Mouse (Mus musculus) neural tube, embryonic 12.5 days (tissue): ENCODE data around the gene Tspan1. TPM values are rescaled to one million over a fixed set of nuclear protein-coding genes. Genes with fewer than 3 reads are reported as not detected.

Experiments used
- ATAC-seq: fragments of 200-750 bp; cut with Nextera tagmentation; 2 replicates; pipeline ENCODE4 v1.8.0; 2017; ENCODE audit warnings: low read depth, mild to moderate bottlenecking, moderate TSS enrichment, moderate library complexity; ENCODE audit not compliant: low FRiP score
- H3K27ac ChIP-seq: fragments of 300-500 bp; sonication (generic); 2 replicates; pipeline ENCODE4 v1.5.1; 2016
- H3K27me3 ChIP-seq: fragments of 300-500 bp; sonication (generic); replicated peaks from 2 replicates; pipeline ENCODE4 v1.6.1; 2016; ENCODE audit warnings: mild to moderate bottlenecking
- H3K36me3 ChIP-seq: fragments of 300-500 bp; sonication (generic); 2 replicates; pipeline ENCODE4 v1.6.1; 2016; ENCODE audit warnings: mild to moderate bottlenecking
- H3K4me1 ChIP-seq: fragments of 300-500 bp; sonication (generic); 2 replicates; pipeline ENCODE4 v1.6.1; 2016
- H3K4me2 ChIP-seq: fragments of 300-500 bp; sonication (generic); replicated peaks from 2 replicates; pipeline ENCODE4 v1.6.1; 2016; ENCODE audit warnings: mild to moderate bottlenecking
- H3K4me3 ChIP-seq: fragments of 300-500 bp; sonication (generic); 2 replicates; pipeline ENCODE4 v1.5.1; 2016
- H3K9ac ChIP-seq: fragments of 300-500 bp; sonication (generic); 2 replicates; pipeline ENCODE4 v1.6.1; 2016; ENCODE audit warnings: mild to moderate bottlenecking
- H3K9me3 ChIP-seq: fragments of 300-500 bp; sonication (generic); 2 replicates; pipeline ENCODE4 v1.6.1; 2016; ENCODE audit warnings: mild to moderate bottlenecking
- WGBS: fragments of 180-500 bp; shearing (Covaris S2); methylation state at CpG from one replicate; pipeline ENCODE4 v1.1.7; 2016; 5-methylcytosine and 5-hydroxymethylcytosine counted together
- polyA plus RNA-seq: library from polyadenylated mRNA; unstranded; fragments of >200 nt; fragmentation: Nextera tagmentation; extraction: Ambion mirVana; gene quantifications from 2 replicates; pipeline ENCODE4 v1.2.1, GENCODE M21; 2016

Tspan1 gene
- polyA plus RNA-seq: 0.09 TPM in 1 of 2 replicates, not detected in the other

DNA sequence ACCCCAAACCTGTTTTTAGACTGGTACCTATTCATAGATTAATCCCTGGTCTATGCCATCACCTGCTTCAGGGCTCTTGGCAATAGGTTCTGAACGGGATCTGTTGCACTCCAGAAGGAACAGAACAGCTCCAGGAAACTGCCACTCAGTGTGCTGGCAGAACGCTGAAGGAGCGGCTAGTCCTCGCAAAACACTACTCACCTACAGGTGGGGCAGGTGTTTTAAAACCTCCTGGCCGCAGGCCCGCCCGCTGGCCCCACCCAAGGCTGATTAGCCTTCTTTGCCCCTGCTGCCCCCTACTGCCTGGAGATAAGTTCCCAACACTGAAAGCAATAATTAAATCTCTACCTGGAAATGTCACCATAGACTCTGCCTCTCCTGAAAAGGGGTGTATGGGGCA, at the start of gene Tspan1:
Gene Tspan1, minus strand, starts transcription at position 198 of the 400 bp plus-strand sequence.
- ATAC-seq: no peak
- H3K4me1 ChIP-seq: no peaks in the 10 kb centered on the region
- no peaks in the 10 kb centered on the region for H3K9me3 ChIP-seq
- no peak within 1 kb of the TSS for H3K9ac ChIP-seq
- no peak within 1 kb of the TSS for H3K27ac ChIP-seq
- no peak within 1 kb of the TSS for H3K4me2 ChIP-seq
- H3K27me3 ChIP-seq: no peaks in the 10 kb centered on the region
- no peaks in the 10 kb centered on the region for H3K36me3 ChIP-seq
- H3K4me3 ChIP-seq: no peak within 1 kb of the TSS
- WGBS: 43% methylated on average over 7 of the region's 7 CpGs

DNA sequence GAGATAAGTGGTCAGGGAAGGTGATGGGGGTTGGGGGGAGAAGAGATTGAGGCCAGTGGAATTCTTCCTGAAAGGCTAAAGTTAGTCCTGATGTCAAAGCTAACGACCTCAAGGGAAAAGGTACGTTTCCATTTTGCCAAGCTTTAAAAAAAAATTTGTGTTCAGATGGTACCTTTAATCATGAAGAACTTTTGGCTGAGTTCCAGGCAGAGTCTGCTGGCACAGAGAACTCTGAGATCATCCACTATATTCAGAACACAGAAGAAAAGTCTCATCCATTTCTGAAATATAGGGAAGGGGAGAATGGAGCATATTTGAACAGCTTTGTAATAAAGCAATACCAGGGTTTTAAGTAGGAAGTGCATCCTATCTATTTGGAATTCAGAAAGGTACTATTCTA, 49.6 kb upstream of the Tspan1 start:
- H3K4me3 ChIP-seq: no peak overlapping the region
- no peaks in the 10 kb centered on the region for H3K9me3 ChIP-seq
- no peak overlapping the region for H3K9ac ChIP-seq
- 76% methylated on average over 2 of the region's 2 CpGs for WGBS
- no peak for ATAC-seq
- H3K27ac ChIP-seq: no peak overlapping the region
- H3K4me1 ChIP-seq: peaks cover 7% of the 10 kb centered on the region
- no peaks in the 10 kb centered on the region for H3K36me3 ChIP-seq
- H3K27me3 ChIP-seq: no peaks in the 10 kb centered on the region
- H3K4me2 ChIP-seq: no peak overlapping the region

DNA sequence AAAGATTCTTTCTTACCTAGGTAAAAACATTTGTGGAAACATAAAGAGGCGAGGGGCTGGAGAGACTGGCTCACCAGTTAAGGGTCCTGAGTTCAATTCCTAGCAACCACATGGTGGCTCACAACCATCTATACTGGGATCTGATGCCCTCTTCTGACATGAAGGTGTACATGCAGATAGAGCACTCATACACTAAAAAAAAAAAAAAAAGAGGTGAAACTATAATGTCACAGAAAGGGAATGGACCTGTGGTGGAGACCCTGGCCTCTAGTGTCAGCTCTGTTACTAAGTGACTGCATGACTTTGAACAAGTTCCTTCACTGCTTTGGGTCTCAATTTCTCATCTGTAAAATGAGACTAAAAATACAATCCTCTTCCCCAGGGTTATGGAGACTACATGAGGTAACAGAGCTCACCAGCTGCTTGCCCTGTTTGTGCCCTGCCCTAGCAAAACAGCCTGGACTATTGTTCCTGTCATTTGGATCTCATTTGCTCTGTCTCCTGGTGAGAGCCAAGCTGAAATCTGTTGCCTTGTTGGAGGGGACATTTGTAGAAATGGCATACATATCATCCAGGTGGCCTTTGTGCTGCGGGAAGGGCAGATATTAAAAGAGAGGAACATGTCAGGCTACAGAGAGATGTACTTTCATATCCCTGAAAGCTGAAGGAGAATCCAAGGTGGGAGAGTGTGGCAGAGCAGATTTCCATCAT, 48.6 kb upstream of the Tspan1 start:
- H3K4me2 ChIP-seq: no peak overlapping the region
- H3K36me3 ChIP-seq: no peaks in the 10 kb centered on the region
- H3K9ac ChIP-seq: no peak overlapping the region
- no peaks in the 10 kb centered on the region for H3K9me3 ChIP-seq
- WGBS: 91% methylated on average over 2 of the region's 2 CpGs
- H3K27ac ChIP-seq: no peak overlapping the region
- H3K27me3 ChIP-seq: no peaks in the 10 kb centered on the region
- H3K4me3 ChIP-seq: no peak overlapping the region
- peaks cover 7% of the 10 kb centered on the region for H3K4me1 ChIP-seq
- no peak for ATAC-seq

DNA sequence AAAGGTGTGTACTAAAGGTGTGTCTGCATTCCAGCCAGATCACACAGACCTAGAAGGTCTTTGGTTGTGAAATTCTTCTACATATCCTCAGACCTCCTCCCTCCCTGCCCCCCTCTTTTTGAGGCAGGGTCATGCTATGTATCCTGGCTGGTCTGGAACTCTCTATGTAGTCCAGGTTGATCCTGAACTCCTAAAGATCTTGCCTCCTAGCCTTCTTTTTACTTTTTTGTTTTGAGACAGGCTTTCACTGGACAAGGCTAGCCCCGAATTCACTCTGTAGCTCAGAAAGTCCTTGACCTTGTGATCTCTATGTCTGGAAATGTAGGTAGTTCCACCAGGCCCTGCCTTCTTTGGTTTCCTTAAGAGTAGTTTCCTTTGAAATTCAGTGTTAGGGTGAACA, 41.5 kb upstream of the Tspan1 start:
- Histone ChIP-seq H3K27ac (no peak overlapping the region), H3K9me3 (no peaks in the 10 kb centered on the region), H3K4me3 (no peak overlapping the region), H3K27me3 (no peaks in the 10 kb centered on the region), H3K36me3 (no peaks in the 10 kb centered on the region), H3K4me2 (no peak overlapping the region), H3K9ac (no peak overlapping the region), H3K4me1 (no peaks in the 10 kb centered on the region)
- no peak for ATAC-seq
- 80% methylated on average over 1 of the region's 1 CpGs for WGBS

DNA sequence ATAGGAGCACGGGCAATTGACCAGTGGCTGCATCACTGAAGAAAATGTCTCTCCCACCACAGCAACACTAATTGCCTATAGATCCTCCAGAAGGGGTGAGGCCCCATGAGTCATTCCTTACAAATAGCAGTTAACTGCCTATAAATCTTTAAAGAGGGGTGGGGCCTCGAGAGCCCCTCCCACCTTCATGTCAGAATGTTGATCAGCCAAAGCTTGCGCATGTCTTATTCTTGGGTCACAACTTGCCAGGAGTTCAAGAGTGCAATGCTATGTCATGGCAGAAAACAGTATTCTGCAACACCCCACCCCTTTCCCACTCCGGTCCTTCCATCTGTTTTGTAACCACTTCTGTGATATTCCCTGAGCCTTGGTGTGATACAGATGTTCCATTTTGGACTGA, 39.1 kb upstream of the Tspan1 start:
- H3K27ac ChIP-seq: no peak overlapping the region
- no peak overlapping the region for H3K4me3 ChIP-seq
- H3K36me3 ChIP-seq: no peaks in the 10 kb centered on the region
- no peak overlapping the region for H3K9ac ChIP-seq
- H3K27me3 ChIP-seq: no peaks in the 10 kb centered on the region
- H3K4me1 ChIP-seq: no peaks in the 10 kb centered on the region
- H3K4me2 ChIP-seq: no peak overlapping the region
- H3K9me3 ChIP-seq: no peaks in the 10 kb centered on the region
- 61% methylated on average over 4 of the region's 4 CpGs for WGBS
- no peak for ATAC-seq

DNA sequence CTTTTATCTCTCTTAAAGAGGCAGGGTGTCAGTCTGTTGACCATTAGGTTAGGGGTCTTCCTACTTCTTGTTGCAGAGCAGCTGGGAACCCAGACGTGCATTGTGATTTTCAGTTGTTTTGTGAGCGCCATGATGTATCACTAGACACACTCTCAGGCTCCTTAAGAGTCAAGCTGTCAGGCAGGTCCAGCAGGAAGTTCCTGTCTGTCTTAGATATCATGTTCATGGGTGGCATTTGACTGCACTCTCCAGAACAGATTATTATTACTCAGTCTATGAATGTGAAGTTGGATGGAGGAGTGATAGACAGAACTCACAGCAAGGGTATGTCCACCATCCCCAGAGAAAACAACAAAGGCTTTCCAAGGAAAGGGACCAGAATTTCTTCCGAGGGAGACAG, 37.0 kb upstream of the Tspan1 start:
- no peak overlapping the region for H3K4me2 ChIP-seq
- no peak for ATAC-seq
- no peaks in the 10 kb centered on the region for H3K9me3 ChIP-seq
- H3K36me3 ChIP-seq: no peaks in the 10 kb centered on the region
- no peaks in the 10 kb centered on the region for H3K27me3 ChIP-seq
- no peak overlapping the region for H3K4me3 ChIP-seq
- no peaks in the 10 kb centered on the region for H3K4me1 ChIP-seq
- H3K9ac ChIP-seq: no peak overlapping the region
- 69% methylated on average over 3 of the region's 3 CpGs for WGBS
- no peak overlapping the region for H3K27ac ChIP-seq

DNA sequence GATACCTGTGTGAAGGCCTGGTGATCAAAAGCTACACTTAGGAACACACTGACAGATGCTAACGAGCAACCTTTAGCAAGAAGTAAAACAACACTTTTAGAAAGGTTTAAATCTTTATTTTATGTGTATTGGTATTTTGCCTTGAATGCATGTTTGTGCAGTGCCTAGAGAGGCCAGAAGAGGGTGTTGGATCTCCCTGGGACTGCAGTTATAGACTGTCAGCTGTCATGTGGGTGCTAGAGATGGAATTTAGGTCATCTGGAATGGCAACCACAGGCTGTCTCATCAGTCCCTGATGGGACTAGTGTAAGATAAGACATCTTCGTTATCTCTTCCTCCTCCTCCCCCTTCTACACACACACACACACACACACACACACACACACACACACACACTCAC, 31.0 kb upstream of the Tspan1 start:
- Histone ChIP-seq H3K27ac (no peak overlapping the region), H3K27me3 (no peaks in the 10 kb centered on the region), H3K4me1 (no peaks in the 10 kb centered on the region), H3K4me3 (no peak overlapping the region), H3K9me3 (no peaks in the 10 kb centered on the region), H3K36me3 (no peaks in the 10 kb centered on the region), H3K4me2 (no peak overlapping the region), H3K9ac (no peak overlapping the region)
- 88% methylated on average over 2 of the region's 2 CpGs for WGBS
- no peak for ATAC-seq

DNA sequence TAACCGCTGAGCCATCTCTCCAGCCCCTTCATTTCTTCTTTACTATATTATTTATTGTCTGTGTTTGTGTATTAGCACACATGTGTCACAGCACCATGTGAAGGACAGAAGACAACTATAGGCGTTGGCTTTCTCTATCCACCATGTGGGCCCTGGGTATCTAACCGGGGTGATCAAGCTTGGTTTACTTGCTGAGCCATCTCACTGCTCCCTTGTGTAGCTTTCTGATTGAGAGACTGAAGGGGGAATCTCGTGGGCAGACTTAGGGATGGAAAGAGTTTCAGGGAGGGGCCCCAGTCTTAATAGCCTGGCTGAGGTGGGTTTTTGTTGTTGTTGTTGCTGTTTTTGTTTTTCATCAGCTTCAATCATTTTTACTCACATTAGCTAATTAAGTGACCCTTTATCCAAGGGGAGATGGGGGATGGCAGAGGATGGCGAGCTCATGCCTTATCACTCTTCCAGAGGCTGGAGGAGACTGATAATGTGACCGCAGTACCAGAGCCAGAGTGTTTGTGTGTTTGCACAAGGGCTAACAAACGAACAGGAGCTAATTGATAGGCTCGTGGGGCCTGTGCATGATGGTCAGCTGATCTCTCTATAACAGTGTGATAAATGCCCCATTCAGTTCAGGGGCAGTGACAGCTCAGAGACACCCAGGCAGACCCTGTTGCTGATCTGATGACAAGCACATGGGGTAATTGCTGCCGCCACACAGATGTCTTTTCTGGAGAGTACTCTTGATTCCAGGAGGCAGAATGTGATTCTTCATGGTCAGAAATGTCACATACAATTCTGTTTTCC, 26.4 kb upstream of the Tspan1 start:
- ATAC-seq: no peak
- Histone ChIP-seq H3K9ac (no peak overlapping the region), H3K9me3 (no peaks in the 10 kb centered on the region), H3K36me3 (no peaks in the 10 kb centered on the region), H3K27ac (no peak overlapping the region), H3K4me1 (no peaks in the 10 kb centered on the region), H3K4me2 (no peak overlapping the region), H3K27me3 (no peaks in the 10 kb centered on the region), H3K4me3 (no peak overlapping the region)
- WGBS: 78% methylated on average over 9 of the region's 9 CpGs

DNA sequence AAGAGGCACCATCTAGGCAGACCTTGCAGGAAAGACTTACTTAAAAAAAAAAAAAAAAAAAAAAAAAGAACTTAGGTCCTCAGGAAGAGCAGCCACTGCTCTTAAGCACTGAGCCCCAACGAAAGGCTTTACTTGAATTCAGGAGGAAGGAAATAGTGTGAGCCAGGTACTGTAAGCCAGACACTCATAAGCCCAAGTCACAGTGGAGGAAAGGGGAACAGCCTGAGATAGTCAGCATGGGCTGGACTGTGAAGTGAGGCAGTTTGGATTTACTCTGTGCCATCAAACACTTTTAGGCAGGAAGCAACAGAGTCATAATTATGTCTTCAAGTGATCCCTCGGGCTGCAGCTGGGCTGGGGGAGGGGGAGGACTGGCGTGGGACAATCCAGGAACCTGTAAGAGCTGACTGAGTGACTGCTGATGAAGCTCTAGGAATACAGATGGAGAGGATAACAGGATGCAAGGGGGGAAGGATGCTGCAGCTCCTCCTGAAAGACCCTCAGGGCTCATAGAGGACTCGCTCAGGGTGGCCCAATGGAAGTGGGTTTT, 25.0 kb upstream of the Tspan1 start:
- no peaks in the 10 kb centered on the region for H3K9me3 ChIP-seq
- no peaks in the 10 kb centered on the region for H3K36me3 ChIP-seq
- H3K9ac ChIP-seq: no peak overlapping the region
- H3K27me3 ChIP-seq: no peaks in the 10 kb centered on the region
- 50% methylated on average over 4 of the region's 4 CpGs for WGBS
- no peak overlapping the region for H3K4me3 ChIP-seq
- no peaks in the 10 kb centered on the region for H3K4me1 ChIP-seq
- H3K27ac ChIP-seq: no peak overlapping the region
- no peak for ATAC-seq
- H3K4me2 ChIP-seq: no peak overlapping the region

DNA sequence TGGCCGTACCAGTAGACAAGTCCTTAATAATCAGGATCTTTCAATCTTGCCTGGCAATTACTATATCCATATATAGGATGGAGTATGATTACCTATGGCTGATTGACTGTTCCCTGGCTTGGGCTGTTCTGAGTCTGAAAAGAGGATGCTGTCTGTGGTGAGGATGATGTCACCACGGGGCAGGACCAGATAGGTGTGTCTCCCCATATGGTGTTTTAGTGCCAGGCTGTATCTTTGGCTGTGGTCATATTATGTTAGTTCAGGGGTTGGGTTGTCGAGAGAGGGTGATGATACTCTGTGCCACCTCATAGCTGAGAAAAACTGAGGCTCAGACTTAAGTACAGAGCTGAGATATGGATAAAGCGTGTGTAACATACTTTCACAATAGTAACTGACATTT, 17.7 kb upstream of the Tspan1 start:
- Histone ChIP-seq H3K9ac (no peak overlapping the region), H3K9me3 (no peaks in the 10 kb centered on the region), H3K4me3 (no peak overlapping the region), H3K4me2 (no peak overlapping the region), H3K4me1 (no peaks in the 10 kb centered on the region), H3K36me3 (no peaks in the 10 kb centered on the region), H3K27me3 (no peaks in the 10 kb centered on the region), H3K27ac (no peak overlapping the region)
- WGBS: 88% methylated on average over 4 of the region's 4 CpGs
- no peak for ATAC-seq

DNA sequence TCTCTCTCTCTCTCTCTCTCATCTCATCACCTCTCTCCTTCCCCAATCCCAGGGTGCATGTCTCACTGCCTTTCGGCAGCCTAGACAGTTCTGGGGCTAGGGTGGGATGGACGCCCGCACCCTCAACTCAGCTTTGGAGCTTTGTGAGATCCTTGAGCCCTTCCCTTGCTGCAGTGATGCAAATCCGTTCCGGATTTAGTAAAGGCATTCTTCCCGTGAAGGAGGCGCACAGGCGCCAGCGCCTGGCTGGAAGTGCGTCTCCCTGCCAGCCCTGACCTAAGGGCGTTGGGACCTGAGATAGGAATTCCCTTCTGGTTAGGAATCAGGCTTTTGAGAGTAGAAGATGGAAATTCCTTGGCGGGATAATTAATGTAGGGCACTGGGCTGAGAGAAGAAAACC, 15.3 kb upstream of the Tspan1 start:
- no peak overlapping the region for H3K9ac ChIP-seq
- H3K4me2 ChIP-seq: peak overlapping the region; percentile 39
- no peak for ATAC-seq
- H3K27me3 ChIP-seq: no peaks in the 10 kb centered on the region
- H3K27ac ChIP-seq: no peak overlapping the region
- H3K36me3 ChIP-seq: no peaks in the 10 kb centered on the region
- H3K9me3 ChIP-seq: no peaks in the 10 kb centered on the region
- no peaks in the 10 kb centered on the region for H3K4me1 ChIP-seq
- WGBS: 11% methylated on average over 12 of the region's 12 CpGs
- no peak overlapping the region for H3K4me3 ChIP-seq

DNA sequence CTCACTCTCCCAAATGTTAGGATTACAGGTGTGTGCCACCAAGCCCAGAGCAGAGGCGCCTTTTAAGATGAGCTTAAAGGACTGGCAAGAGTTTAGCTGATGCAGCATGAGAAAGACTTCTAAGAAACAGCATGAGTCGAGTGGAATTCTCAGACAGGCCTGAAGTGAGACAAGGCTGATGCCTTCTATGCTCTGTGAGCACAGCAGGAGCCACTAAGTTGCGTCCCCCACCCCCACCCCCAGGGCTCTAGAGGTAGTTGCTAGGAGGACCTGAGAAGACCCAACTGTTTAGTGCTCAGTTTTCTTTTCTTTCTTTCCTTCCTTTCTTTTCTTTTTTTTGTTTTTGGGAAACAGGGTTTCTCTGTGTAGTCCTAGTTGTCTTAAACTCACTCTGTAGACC, 14.7 kb upstream of the Tspan1 start:
- ATAC-seq: no peak
- Histone ChIP-seq H3K27me3 (no peaks in the 10 kb centered on the region), H3K9me3 (no peaks in the 10 kb centered on the region), H3K36me3 (no peaks in the 10 kb centered on the region), H3K4me2 (no peak overlapping the region), H3K27ac (no peak overlapping the region), H3K4me3 (no peak overlapping the region), H3K9ac (no peak overlapping the region), H3K4me1 (peaks cover 4% of the 10 kb centered on the region; the same call in 1 of the 2 replicates)
- 42% methylated on average over 3 of the region's 3 CpGs for WGBS
